Mouse (Mus musculus) embryo, embryonic 11 days (tissue): Measurements from ENCODE around the gene Fbn1.
A peak's percentile ranks its signal among the peaks of the same experiment; 100 is the strongest.

Source experiments
- DNase-seq: peaks from one replicate; pipeline ENCODE4 v3.0.0-alpha.2; 2015

The Fbn1 gene

GRCm38 (mm10) chr2:125325125-125325855 is 182.5 kb downstream of the Fbn1 start:
- DNase-seq = no peak

DNA sequence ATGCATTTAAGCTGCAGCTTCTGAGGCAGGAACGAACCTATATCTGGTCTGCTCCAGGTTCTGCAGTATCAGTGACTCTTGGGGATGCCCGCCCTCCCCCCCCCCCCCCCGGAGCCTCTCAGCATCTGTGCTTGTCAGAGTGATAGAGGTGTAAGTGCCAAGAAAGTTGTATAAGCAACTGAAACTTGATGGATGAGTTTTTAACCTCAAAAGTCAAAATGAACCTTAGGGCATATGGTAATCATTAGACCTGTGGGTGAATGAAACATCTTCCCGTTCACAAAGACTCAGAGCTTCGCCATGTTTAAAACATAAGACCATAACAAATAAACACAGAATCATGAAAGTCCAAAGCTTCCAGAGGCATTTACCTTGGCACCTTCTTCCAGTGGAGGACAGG is 183.3 kb downstream of the Fbn1 start:
- no peak for DNase-seq

DNA sequence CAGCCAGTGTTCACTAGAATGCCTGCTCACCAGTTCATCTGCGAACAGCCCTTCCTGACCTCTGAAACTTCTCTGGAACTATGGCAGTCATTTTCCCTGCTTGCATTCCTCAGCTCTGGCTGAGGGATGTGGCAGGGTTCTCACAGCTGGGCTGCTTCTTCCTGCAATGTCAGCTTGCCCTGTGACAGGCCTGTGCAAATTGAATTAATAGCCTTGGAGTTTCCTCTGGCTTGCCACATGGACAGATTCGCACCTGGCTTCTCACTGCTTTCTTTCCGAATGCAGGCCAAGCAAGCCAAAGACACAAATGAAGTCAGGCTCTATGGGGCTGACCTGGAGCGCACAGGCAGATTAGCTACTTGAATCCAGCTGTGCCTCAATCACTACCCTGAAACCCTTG is 184.4 kb downstream of the Fbn1 start:
- peak; percentile 59 for DNase-seq

GRCm38 (mm10) chr2:125322581-125322980 is 185.2 kb downstream of the Fbn1 start:
- DNase-seq = no peak

DNA sequence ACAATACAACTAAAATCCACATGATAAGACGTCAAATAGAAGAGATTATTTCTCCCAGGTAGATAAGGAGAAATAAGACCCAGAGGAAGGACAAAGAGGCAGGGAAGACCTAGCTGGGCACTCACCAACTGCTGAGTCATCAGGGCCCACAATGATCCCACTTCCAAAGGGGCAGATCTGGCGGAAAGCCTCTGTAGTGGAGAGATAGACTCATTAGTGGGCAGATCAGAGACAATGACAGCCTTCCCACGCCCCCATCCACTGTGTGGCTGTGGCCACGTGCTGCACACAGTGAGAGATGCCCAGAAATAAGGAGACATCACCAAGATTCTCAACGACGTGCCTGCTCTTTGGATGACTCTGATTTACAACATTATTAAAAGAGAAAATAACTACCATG is 186.7 kb downstream of the Fbn1 start:
- DNase-seq = no peak

- DNase-seq = no peak
Measured at GRCm38 (mm10) chr2:125319651-125320050, 188.1 kb downstream of the Fbn1 start.

- DNase-seq = peak; percentile 23
Measured at GRCm38 (mm10) chr2:125318371-125319061, 189.3 kb downstream of the Fbn1 start.

GRCm38 (mm10) chr2:125315203-125315602 is 192.6 kb downstream of the Fbn1 start:
- no peak for DNase-seq

GRCm38 (mm10) chr2:125314169-125314925 is 193.4 kb downstream of the Fbn1 start:
- DNase-seq = no peak

GRCm38 (mm10) chr2:125309710-125310109 is 198.1 kb downstream of the Fbn1 start:
- DNase-seq = no peak

DNA sequence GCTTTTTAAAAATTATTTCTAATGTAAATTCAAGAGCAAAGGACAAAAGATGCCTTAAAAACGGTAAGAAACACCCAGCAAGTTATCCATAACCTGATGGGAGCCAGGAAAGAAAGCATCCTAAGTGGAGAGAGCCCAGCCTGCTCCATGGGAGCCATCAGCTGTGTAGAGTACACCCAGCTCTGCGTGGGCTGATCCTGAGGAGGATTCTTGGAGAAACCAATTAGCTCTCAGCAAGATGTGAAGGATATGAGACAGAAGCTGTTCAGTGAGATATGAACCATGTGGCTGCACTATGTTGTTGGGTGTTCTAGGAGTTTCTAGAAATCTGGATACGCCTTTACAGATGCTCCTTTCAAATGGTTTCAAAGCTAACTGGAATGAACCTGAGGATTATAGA is 202.1 kb downstream of the Fbn1 start:
- DNase-seq = no peak

DNA sequence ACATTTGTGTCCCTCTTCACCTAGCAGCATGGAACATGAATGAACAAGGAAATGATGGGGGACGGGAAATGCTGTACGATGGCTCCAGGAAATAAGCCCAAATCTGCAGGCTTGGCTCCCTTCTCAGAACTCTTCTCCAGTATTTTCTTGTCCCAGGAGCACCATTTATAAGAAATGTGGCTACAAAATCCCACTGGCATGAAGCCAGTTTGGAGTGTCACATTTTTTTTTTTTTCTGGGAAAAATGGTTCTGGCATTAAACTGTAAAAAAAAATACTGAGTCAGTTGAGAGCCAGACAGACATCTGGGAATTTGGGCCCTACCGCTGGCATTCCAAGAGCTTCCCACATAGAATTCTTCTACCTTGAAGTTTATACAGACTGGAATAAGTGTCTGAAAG is 203.0 kb downstream of the Fbn1 start:
- DNase-seq = no peak

DNA sequence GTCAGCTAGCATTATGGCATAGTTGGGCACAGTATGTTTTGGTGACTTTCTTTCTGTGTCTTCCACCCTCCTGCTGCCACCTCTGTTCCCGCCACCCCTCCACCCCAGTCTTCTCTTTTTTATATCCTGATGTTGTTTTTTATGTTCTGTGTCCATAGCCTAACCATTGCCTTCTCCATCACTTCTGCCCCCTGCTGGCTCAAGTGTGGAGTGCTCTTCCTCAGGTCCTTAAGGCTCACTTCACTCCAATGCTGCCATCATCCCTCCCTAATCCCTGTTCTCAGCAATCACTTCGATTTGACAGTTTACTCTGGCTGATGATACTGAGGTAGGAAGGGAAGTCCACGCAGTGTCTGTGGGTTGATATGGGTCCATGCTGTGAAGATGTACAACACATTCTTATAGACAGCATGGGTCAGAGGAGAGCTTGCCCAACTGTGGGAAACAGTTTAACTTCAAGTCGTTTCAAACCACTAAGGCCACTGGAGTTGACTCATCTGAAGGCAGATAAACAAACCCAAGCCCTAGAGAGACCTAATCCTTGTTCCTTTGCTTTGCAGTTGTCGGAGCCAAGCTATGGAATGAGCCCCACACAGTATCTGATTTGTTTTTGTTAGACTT is 203.9 kb downstream of the Fbn1 start:
- no peak for DNase-seq

- DNase-seq = no peak
Measured at GRCm38 (mm10) chr2:125302625-125302924, 205.2 kb downstream of the Fbn1 start.

- no peak for DNase-seq
Measured at GRCm38 (mm10) chr2:125301877-125302624, 205.7 kb downstream of the Fbn1 start.

DNA sequence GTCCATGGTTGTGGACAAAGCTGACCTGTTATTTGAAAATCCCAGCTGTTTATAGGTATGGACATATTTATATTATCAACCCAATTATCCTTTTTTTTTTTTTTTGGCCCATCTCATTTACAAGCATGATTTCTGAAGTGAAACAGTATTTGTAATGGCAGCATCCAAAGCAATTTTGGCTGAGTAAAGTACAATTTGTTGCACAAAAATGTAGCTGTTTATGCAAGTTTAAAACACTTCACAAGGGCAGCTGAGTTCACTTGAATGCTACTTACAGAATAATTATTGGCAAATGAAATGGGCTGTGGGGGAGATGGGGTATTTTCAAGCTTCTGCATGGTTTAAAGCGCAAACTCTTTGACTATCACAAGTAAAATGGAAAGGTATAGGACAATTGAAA is 209.0 kb downstream of the Fbn1 start:
- no peak for DNase-seq

DNA sequence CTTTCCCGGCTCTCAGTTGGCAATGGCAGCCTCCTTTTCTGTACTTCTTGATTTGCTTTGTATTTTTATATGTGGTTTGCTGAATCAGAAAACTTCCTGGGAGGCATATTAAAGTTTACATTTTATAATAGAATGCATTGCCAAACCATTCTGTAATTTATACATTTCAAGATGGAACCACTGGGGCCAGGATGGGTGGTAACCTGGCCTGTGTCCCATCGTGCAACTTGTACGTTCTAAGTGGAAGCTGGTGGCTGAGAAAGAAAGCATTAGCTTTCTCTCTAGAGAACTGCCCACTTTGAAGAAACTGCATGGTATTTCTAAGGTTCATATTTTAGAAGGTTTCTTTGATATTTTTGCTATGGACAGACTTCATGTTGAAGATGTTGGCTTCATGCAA is 212.3 kb downstream of the Fbn1 start:
- no peak for DNase-seq

GRCm38 (mm10) chr2:125293969-125294491 is 213.8 kb downstream of the Fbn1 start:
- no peak for DNase-seq

DNA sequence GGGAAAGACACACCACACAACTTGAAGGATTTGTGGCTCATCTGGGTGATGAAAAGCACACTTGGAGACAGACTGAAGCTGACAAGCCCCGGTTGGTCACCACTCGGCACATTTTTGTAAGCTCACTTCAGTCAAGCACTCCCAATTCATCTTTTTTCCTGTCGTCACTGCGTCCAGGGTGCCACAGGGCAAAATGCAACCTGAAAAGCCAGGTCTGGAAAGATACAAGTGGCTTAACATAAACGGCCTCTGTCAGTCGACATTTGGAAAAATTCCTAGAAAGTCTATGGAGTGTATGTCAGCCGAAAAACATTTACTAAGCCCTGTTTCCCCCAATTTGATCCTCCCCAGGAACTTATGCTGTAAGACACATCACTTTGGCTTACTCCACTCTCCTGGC is 215.2 kb downstream of the Fbn1 start:
- DNase-seq = no peak

GRCm38 (mm10) chr2:125291101-125291500 is 216.7 kb downstream of the Fbn1 start:
- no peak for DNase-seq

DNA sequence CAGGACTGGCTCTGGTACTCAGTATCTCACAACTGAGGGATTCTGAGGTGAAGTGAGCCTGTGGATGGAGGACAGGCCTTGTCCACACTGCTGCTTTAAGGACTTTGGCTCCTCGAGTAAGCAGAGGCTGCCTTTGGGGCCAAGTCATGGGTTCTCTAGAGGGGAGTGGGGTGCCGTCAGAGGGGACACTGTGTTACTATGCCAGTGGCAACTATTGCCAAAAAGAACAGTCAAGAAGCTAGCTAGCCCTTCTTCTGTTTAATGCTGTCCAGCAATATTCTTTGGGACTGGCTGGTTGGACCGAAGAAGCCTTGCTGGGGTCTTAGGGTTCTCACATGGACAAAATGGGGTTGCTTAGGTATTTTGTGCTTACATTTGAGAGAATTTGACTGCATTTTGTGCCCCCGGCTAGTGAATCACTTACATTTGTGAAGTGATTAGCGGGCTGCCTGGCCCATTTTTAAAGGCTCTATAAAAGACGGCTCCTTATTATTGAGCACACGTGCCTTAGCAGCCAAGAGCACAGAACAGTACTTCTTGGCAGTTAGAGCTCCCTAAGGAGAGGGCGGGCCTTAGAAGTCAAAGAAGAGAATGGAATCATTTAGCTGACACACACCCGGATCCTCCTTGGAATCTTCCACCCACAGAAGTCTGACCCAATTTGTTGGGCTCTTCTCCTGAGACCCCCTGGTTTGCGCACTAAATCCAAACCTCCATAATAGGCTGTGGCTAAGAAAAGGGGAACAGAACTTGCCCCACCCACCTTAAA is 217.4 kb downstream of the Fbn1 start:
- no peak for DNase-seq

DNA sequence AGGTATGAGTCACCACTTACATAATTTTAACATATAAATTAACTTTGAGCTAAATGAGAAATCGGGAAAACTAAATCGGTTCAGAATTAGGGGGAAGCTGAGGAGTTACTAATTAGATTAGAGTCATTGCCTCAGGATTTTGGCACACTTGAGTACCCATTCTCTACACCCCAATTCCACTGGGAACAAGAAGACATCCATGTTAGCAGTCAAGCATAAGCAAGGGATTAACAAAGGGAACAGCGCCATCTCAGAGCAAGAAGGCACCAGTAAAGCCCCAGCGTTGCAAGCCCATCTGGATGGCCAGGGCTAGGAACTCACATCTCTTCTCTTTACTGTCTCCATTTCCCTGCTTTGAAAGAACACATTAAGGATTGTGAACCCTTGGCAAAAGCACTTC is 222.0 kb downstream of the Fbn1 start:
- DNase-seq = no peak
